Mouse (Mus musculus) heart, embryonic 16.5 days (tissue): ENCODE measurements around the gene Arf1. TPM values are rescaled to one million over a fixed set of nuclear protein-coding genes. Genes with fewer than 3 reads are reported as not detected.

Experiments used
- ATAC-seq: fragments of 200-750 bp; cut with Nextera tagmentation; replicated peaks from 2 replicates; pipeline ENCODE4 v1.8.0; 2017; ENCODE audit warnings: moderate number of reproducible peaks; ENCODE audit not compliant: insufficient read depth, low FRiP score; ENCODE audit errors: extremely low read depth
- H3K27ac ChIP-seq: fragments of 300-500 bp; sonication (generic); 2 replicates; pipeline ENCODE4 v1.5.1; 2014; ENCODE audit warnings: mild to moderate bottlenecking, low read length, control low read depth, moderate library complexity
- H3K27me3 ChIP-seq: fragments of 300-500 bp; sonication (generic); 2 replicates; pipeline ENCODE4 v1.6.1; 2014; ENCODE audit warnings: low read length, mixed read lengths; ENCODE audit not compliant: control insufficient read depth, insufficient read depth
- H3K36me3 ChIP-seq: fragments of 300-500 bp; sonication (generic); 2 replicates; pipeline ENCODE4 v1.6.1; 2014; ENCODE audit not compliant: control insufficient read depth, insufficient read depth
- H3K4me1 ChIP-seq: fragments of 300-500 bp; sonication (generic); 2 replicates; pipeline ENCODE4 v1.6.1; 2014; ENCODE audit warnings: low read length, mixed read lengths; ENCODE audit not compliant: control insufficient read depth, insufficient read depth
- H3K4me2 ChIP-seq: fragments of 300-500 bp; sonication (generic); 2 replicates; pipeline ENCODE4 v1.6.1; 2014; ENCODE audit warnings: low read depth, mild to moderate bottlenecking, control low read depth, low read length
- H3K4me3 ChIP-seq: fragments of 300-500 bp; sonication (generic); 2 replicates; pipeline ENCODE4 v1.5.1; 2014; ENCODE audit warnings: mild to moderate bottlenecking, control low read depth, low read length
- H3K9ac ChIP-seq: fragments of 300-500 bp; sonication (generic); 2 replicates; pipeline ENCODE4 v1.6.1; 2014; ENCODE audit warnings: low read length, control low read depth
- H3K9me3 ChIP-seq: fragments of 300-500 bp; sonication (generic); replicated peaks from 2 replicates; pipeline ENCODE4 v1.6.1; 2016; ENCODE audit warnings: low read length; ENCODE audit not compliant: control insufficient read depth
- WGBS: fragments of 180-500 bp; shearing (Covaris S2); extraction: QIAGEN DNeasy Blood & Tissue Kit; methylation state at CpG from one replicate; pipeline ENCODE4 v1.1.7; 2014; 5-methylcytosine and 5-hydroxymethylcytosine counted together
- polyA plus RNA-seq: library from polyadenylated mRNA; unstranded; fragments of >200 nt; fragmentation: Nextera tagmentation; extraction: Ambion mirVana; gene quantifications from 2 replicates; pipeline ENCODE4 v1.2.1, GENCODE M21; 2015

The Arf1 gene
- polyA plus RNA-seq, 1 experiment from 2014 or later = 626 TPM

GRCm38 (mm10) chr11:59163255-59164236, 64.5 kb downstream of the Arf1 start, which contains the start of gene Iba57:
TSS of gene Iba57 (minus strand) at chr11:59163739.
- Histone ChIP-seq H3K4me3 (peak within 1 kb of the TSS; percentile 67), H3K27me3 (no peaks in the 10 kb centered on the region), H3K27ac (peak within 1 kb of the TSS; percentile 99), H3K36me3 (no peaks in the 10 kb centered on the region), H3K4me1 (peaks cover 24% of the 10 kb centered on the region), H3K9me3 (no peaks in the 10 kb centered on the region), H3K4me2 (peak within 1 kb of the TSS; percentile 70), H3K9ac (peak within 1 kb of the TSS; percentile 93)
- ATAC-seq = peak; percentile 98
- 2% methylated on average over 62 of the region's 68 CpGs for WGBS

- Histone ChIP-seq H3K9me3 (no peaks in the 10 kb centered on the region), H3K4me1 (peaks cover 24% of the 10 kb centered on the region), H3K36me3 (peaks cover 3% of the 10 kb centered on the region; the same call in 1 of the 2 replicates), H3K9ac (peak overlapping the region; percentile 57), H3K27me3 (no peaks in the 10 kb centered on the region), H3K4me3 (peak overlapping the region; percentile 67), H3K4me2 (peak overlapping the region; percentile 70), H3K27ac (peak overlapping the region; percentile 85)
- 55% methylated on average over 9 of the region's 9 CpGs for WGBS
- no peak for ATAC-seq
These were observed 65.4 kb downstream of the Arf1 start for GRCm38 (mm10) chr11:59162443-59163254.

Other genes with a start within 250 kb of the Arf1 start
- gene Obscn, start 91.9 kb downstream of the Arf1 start, polyA plus RNA-seq = 87.2 and 91.9 TPM in 2 replicates
- 9.5 and 10.4 TPM in 2 replicates for gene Iba57, start 64.5 kb downstream of the Arf1 start, polyA plus RNA-seq
- 0.50 and 0.54 TPM in 2 replicates for gene Gjc2, start 45.1 kb downstream of the Arf1 start, polyA plus RNA-seq
- 130 and 140 TPM in 2 replicates for gene Guk1, start 36.1 kb downstream of the Arf1 start, polyA plus RNA-seq
- 115 and 131 TPM in 2 replicates for gene Mrpl55, start 25.8 kb downstream of the Arf1 start, polyA plus RNA-seq
- 18.8 and 21.0 TPM in 2 replicates for gene 2310033P09Rik, start 19.9 kb downstream of the Arf1 start, polyA plus RNA-seq
- not detected in 2 replicates for gene Wnt3a, start 62.5 kb upstream of the Arf1 start, polyA plus RNA-seq
- gene Wnt9a, start 78.7 kb upstream of the Arf1 start, polyA plus RNA-seq = 2.7 and 2.9 TPM in 2 replicates
- not detected in 2 replicates for gene Prss38, start 147.4 kb upstream of the Arf1 start, polyA plus RNA-seq
- 10.9 and 11.1 TPM in 2 replicates for gene Jmjd4, start 221.8 kb upstream of the Arf1 start, polyA plus RNA-seq
- 83.4 TPM in 2 replicates for gene Snap47, start 222.9 kb upstream of the Arf1 start, polyA plus RNA-seq
- 6.1 and 7.0 TPM in 2 replicates for gene Zfp867, start 244.2 kb upstream of the Arf1 start, polyA plus RNA-seq